Mouse (Mus musculus): ENCODE results near the gene Ndufs5.
A peak's percentile ranks its signal among the peaks of the same experiment; 100 is the strongest.

Gene Ndufs5

GRCm38 (mm10) chr4:123717574-123718433 is at the start of gene Ndufs5:
TSS of gene Ndufs5 (minus strand) at chr4:123718202.
- Histone ChIP-seq H3K27me3 (ENCODE audit: insufficient read depth, low read length) (no peaks in the 10 kb centered on the region), H3K4me3 (replicated peaks; ENCODE audit: low read length) (peak within 1 kb of the TSS; percentile 95), H3K36me3 (ENCODE audit: insufficient read depth, low read length) (peaks cover 27% of the 10 kb centered on the region), H3K9me3 (ENCODE audit: low read length) (no peaks in the 10 kb centered on the region), H3K4me1 (replicated peaks; ENCODE audit: low read depth, low read length) (peaks cover 34% of the 10 kb centered on the region)
- no peak for TF ChIP-seq NANOG (IDR thresholded peaks at IDR 0.05; ENCODE audit: borderline replicate concordance, low read length)
- TF ChIP-seq CTCF (conservative IDR thresholded peaks at IDR 0.05; ENCODE audit: low read length), result no peak
- TF ChIP-seq POU5F1 (IDR thresholded peaks at IDR 0.05; ENCODE audit: borderline replicate concordance, low read length), result no peak

GRCm38 (mm10) chr4:123765071-123765470 is 47.1 kb upstream of the Ndufs5 start:
- H3K4me1 ChIP-seq (replicated peaks; ENCODE audit: low read depth, low read length), result peaks cover 26% of the 10 kb centered on the region
- H3K27me3 ChIP-seq (ENCODE audit: insufficient read depth, low read length), result no peaks in the 10 kb centered on the region
- H3K4me3 ChIP-seq (replicated peaks; ENCODE audit: low read length), result no peak overlapping the region
- no peaks in the 10 kb centered on the region for H3K9me3 ChIP-seq (ENCODE audit: low read length)
- H3K36me3 ChIP-seq (ENCODE audit: insufficient read depth, low read length), result no peaks in the 10 kb centered on the region
- TF ChIP-seq NANOG (IDR thresholded peaks at IDR 0.05; ENCODE audit: borderline replicate concordance, low read length), result no peak
- no peak for TF ChIP-seq CTCF (conservative IDR thresholded peaks at IDR 0.05; ENCODE audit: low read length)
- TF ChIP-seq POU5F1 (IDR thresholded peaks at IDR 0.05; ENCODE audit: borderline replicate concordance, low read length), result no peak

- Histone ChIP-seq H3K36me3 (ENCODE audit: insufficient read depth, low read length) (no peaks in the 10 kb centered on the region), H3K4me1 (replicated peaks; ENCODE audit: low read depth, low read length) (0 out of 2 replicates have a peak, but pooled peaks cover 4% of the 10 kb centered on the region), H3K27me3 (ENCODE audit: insufficient read depth, low read length) (no peaks in the 10 kb centered on the region), H3K4me3 (replicated peaks; ENCODE audit: low read length) (no peak overlapping the region), H3K9me3 (ENCODE audit: low read length) (no peaks in the 10 kb centered on the region)
- TF ChIP-seq NANOG (IDR thresholded peaks at IDR 0.05; ENCODE audit: borderline replicate concordance, low read length) (no peak), CTCF (conservative IDR thresholded peaks at IDR 0.05; ENCODE audit: low read length) (peak; percentile 28), POU5F1 (IDR thresholded peaks at IDR 0.05; ENCODE audit: borderline replicate concordance, low read length) (no peak)
Measured at GRCm38 (mm10) chr4:123758306-123758705, 40.3 kb upstream of the Ndufs5 start.

- peaks cover 9% of the 10 kb centered on the region; the same call in 1 of the 2 replicates for H3K36me3 ChIP-seq (ENCODE audit: insufficient read depth, low read length)
- H3K27me3 ChIP-seq (ENCODE audit: insufficient read depth, low read length), result peaks cover 4% of the 10 kb centered on the region; the same call in 1 of the 2 replicates
- no peaks in the 10 kb centered on the region for H3K9me3 ChIP-seq (ENCODE audit: low read length)
- peaks cover 42% of the 10 kb centered on the region for H3K4me1 ChIP-seq (replicated peaks; ENCODE audit: low read depth, low read length)
- peak overlapping the region; percentile 98 for H3K4me3 ChIP-seq (replicated peaks; ENCODE audit: low read length)
- no peak for TF ChIP-seq NANOG (IDR thresholded peaks at IDR 0.05; ENCODE audit: borderline replicate concordance, low read length)
- no peak for TF ChIP-seq CTCF (conservative IDR thresholded peaks at IDR 0.05; ENCODE audit: low read length)
- TF ChIP-seq POU5F1 (IDR thresholded peaks at IDR 0.05; ENCODE audit: borderline replicate concordance, low read length), result no peak
Measured at GRCm38 (mm10) chr4:123750707-123751312, 32.8 kb upstream of the Ndufs5 start.

GRCm38 (mm10) chr4:123750152-123750651 is 32.2 kb upstream of the Ndufs5 start, which contains the start of gene Akirin1:
TSS of gene Akirin1 (minus strand) at chr4:123750345.
- H3K27me3 ChIP-seq (ENCODE audit: insufficient read depth, low read length), result peaks cover 4% of the 10 kb centered on the region; the same call in 1 of the 2 replicates
- H3K9me3 ChIP-seq (ENCODE audit: low read length), result no peaks in the 10 kb centered on the region
- H3K36me3 ChIP-seq (ENCODE audit: insufficient read depth, low read length), result peaks cover 9% of the 10 kb centered on the region; the same call in 1 of the 2 replicates
- no peak for TF ChIP-seq POU5F1 (IDR thresholded peaks at IDR 0.05; ENCODE audit: borderline replicate concordance, low read length)
- TF ChIP-seq CTCF (conservative IDR thresholded peaks at IDR 0.05; ENCODE audit: low read length), result no peak
- no peak for TF ChIP-seq NANOG (IDR thresholded peaks at IDR 0.05; ENCODE audit: borderline replicate concordance, low read length)
- peak within 1 kb of the TSS; percentile 98 for H3K4me3 ChIP-seq (replicated peaks; ENCODE audit: low read length)
- H3K4me1 ChIP-seq (replicated peaks; ENCODE audit: low read depth, low read length), result peaks cover 47% of the 10 kb centered on the region

GRCm38 (mm10) chr4:123749484-123750130 is 31.6 kb upstream of the Ndufs5 start:
- Histone ChIP-seq H3K9me3 (ENCODE audit: low read length) (no peaks in the 10 kb centered on the region), H3K4me3 (replicated peaks; ENCODE audit: low read length) (peak overlapping the region; percentile 98), H3K36me3 (ENCODE audit: insufficient read depth, low read length) (peaks cover 9% of the 10 kb centered on the region; the same call in 1 of the 2 replicates), H3K27me3 (ENCODE audit: insufficient read depth, low read length) (peaks cover 4% of the 10 kb centered on the region; the same call in 1 of the 2 replicates), H3K4me1 (replicated peaks; ENCODE audit: low read depth, low read length) (peaks cover 51% of the 10 kb centered on the region)
- TF ChIP-seq CTCF (conservative IDR thresholded peaks at IDR 0.05; ENCODE audit: low read length) (no peak), POU5F1 (IDR thresholded peaks at IDR 0.05; ENCODE audit: borderline replicate concordance, low read length) (no peak), NANOG (IDR thresholded peaks at IDR 0.05; ENCODE audit: borderline replicate concordance, low read length) (no peak)

GRCm38 (mm10) chr4:123748726-123749415 is 30.9 kb upstream of the Ndufs5 start:
- Histone ChIP-seq H3K27me3 (ENCODE audit: insufficient read depth, low read length) (peaks cover 4% of the 10 kb centered on the region; the same call in 1 of the 2 replicates), H3K4me3 (replicated peaks; ENCODE audit: low read length) (peak overlapping the region; percentile 98), H3K36me3 (ENCODE audit: insufficient read depth, low read length) (peaks cover 9% of the 10 kb centered on the region; the same call in 1 of the 2 replicates), H3K4me1 (replicated peaks; ENCODE audit: low read depth, low read length) (peaks cover 54% of the 10 kb centered on the region), H3K9me3 (ENCODE audit: low read length) (no peaks in the 10 kb centered on the region)
- TF ChIP-seq POU5F1 (IDR thresholded peaks at IDR 0.05; ENCODE audit: borderline replicate concordance, low read length) (no peak), NANOG (IDR thresholded peaks at IDR 0.05; ENCODE audit: borderline replicate concordance, low read length) (no peak), CTCF (conservative IDR thresholded peaks at IDR 0.05; ENCODE audit: low read length) (no peak)
